Mouse (Mus musculus) layer of hippocampus, adult 6 months (tissue): ENCODE data around the gene Olfr1052. TPM values are rescaled to one million over a fixed set of nuclear protein-coding genes. Genes with fewer than 3 reads are reported as not detected.

Experiments
- long read RNA-seq, 2 experiments: library from polyadenylated mRNA; unstranded; transcript quantifications; one replicate each; pipeline ENCODE4 v2.0.0; 2019 to 2020
- polyA plus RNA-seq: library from polyadenylated mRNA; unstranded; fragments of <200 nt; fragmentation: Nextera tagmentation; gene quantifications from 2 replicates; pipeline ENCODE4 v1.2.3, GENCODE M21; 2021

Gene Olfr1052
- not detected in 2 replicates for polyA plus RNA-seq
- long read RNA-seq, experiment 1: 0 reads
- long read RNA-seq, experiment 2: 0 reads

DNA sequence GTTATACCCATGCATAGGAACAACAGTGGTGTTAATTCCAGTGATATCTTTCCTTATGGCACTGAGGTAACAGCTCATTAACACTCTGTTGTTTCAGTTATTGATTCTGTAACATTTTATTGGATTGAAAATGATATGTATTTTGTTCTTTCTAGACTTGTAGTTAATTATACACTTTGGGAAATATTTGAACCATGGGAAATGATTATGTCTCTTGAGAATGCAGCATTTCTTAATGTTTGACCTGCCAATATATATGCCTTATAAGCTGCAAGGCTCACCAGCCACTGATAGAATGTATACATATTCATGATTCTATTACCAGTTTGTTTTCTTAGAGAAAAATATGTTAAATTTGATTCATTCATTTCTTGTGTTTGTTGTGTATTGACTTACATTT lies at the start of gene Olfr1052:
Gene Olfr1052 (plus strand): TSS at position 301 of the 400 bp plus-strand sequence.

DNA sequence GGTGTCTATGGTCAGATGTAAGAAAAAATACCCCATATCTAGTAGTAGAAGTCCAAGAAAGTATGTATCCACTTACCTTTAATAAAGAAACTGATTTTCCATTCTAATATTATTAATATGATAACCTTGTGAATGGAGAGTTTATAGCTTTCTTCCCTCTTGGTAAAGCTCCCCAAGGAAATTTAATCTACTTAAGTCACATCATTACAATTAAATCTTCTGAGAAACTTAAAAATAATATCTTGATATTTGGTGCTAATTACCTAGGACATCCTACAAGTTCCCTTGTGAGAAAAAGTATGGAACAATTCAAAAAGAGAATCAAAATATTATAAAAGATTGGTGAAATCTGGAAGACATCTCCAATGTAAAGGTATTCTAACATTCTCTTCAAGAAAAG lies 34.0 kb upstream of the Olfr1052 start, which contains the start of gene Olfr1049:
Gene Olfr1049 (minus strand): TSS at position 101 of the 400 bp plus-strand sequence.

DNA sequence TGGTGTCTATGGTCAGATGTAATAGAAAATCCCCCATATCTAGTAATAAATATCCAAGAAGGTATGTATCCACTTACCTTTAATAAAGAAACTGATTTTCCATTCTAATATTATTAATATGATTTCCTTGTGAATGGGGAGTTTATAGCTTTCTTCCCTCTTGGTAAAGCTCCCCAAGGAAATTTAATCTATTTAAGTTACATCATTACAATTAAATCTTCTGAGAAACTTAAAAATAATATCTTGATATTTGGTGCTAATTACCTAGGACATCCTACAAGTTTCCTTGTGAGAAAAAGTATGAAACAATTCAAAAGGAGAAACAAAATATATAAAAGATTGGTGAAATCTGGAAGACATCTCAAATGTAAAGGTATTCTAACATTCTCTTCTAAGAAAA lies 13.3 kb upstream of the Olfr1052 start, which contains the start of gene Olfr1051:
Gene Olfr1051 (minus strand): TSS at position 101 of the 400 bp plus-strand sequence.

DNA sequence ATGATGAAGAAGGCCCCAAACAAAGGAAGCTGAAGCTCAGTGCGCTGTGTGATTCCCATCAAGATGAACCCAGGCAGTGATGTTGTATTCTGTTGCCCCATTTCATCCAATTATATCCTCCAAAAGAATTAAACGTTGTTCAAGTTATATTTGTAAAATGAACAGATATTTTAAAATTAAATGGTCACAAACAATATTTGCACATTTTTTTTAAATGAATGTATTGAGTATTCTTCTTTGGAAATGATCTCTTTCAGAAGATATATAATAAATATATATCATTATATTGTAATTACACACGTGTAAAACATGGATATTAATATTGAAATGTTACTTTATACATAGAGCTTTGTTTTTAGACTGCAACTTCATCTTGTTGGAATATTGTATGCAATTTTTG lies 22.9 kb downstream of the Olfr1052 start, which contains the start of gene Olfr1053:
Gene Olfr1053 (minus strand): TSS at position 101 of the 400 bp plus-strand sequence.

DNA sequence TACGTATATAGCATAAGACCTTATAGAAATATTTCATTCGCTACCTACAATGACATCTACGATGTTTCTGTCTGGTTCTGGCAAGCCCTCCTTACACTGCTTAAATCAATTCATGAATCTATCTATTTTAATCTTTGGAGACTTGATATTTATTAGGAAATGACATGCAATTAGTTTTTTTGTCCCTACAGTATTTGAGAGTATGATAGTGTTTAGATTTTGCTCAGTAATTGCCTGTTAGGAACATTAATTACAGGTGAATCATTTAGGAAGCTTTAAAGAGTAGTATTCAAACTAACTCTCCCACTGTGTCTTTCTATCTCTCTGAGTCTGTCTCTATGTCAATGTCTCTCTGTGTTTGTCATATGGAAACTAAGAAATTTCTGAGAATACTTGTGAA lies 43.1 kb downstream of the Olfr1052 start, which contains the start of gene Olfr1054:
Gene Olfr1054 (minus strand): TSS at position 101 of the 400 bp plus-strand sequence.

Other genes with a start within 250 kb of the Olfr1052 start
- gene Olfr1034, start 246.6 kb upstream of the Olfr1052 start, polyA plus RNA-seq: not detected in 2 replicates
- gene Olfr1036, start 218.5 kb upstream of the Olfr1052 start, polyA plus RNA-seq: not detected in 2 replicates
- not detected in 2 replicates for gene Olfr1037, start 205.1 kb upstream of the Olfr1052 start, polyA plus RNA-seq
- gene Olfr1039, start 156.5 kb upstream of the Olfr1052 start, polyA plus RNA-seq: not detected in 2 replicates
- not detected in 2 replicates for gene Olfr1040, start 145.7 kb upstream of the Olfr1052 start, polyA plus RNA-seq
- gene Olfr1042, start 130.6 kb upstream of the Olfr1052 start, polyA plus RNA-seq: not detected in 2 replicates
- gene Olfr1043, start 124.9 kb upstream of the Olfr1052 start, polyA plus RNA-seq: not detected in 2 replicates
- gene Olfr1044, start 114.6 kb upstream of the Olfr1052 start, polyA plus RNA-seq: not detected in 2 replicates
- not detected in 2 replicates for gene Olfr52, start 106.8 kb upstream of the Olfr1052 start, polyA plus RNA-seq
- not detected in 2 replicates for gene Olfr1045, start 89.4 kb upstream of the Olfr1052 start, polyA plus RNA-seq
- not detected in 2 replicates for gene Olfr1046, start 73.1 kb upstream of the Olfr1052 start, polyA plus RNA-seq
- not detected in 2 replicates for gene Olfr1047, start 61.1 kb upstream of the Olfr1052 start, polyA plus RNA-seq
- not detected in 2 replicates for gene Olfr1048, start 52.2 kb upstream of the Olfr1052 start, polyA plus RNA-seq
- gene Olfr1049, start 34.1 kb upstream of the Olfr1052 start, polyA plus RNA-seq: not detected in 2 replicates
- gene Olfr1051, start 13.4 kb upstream of the Olfr1052 start, polyA plus RNA-seq: not detected in 2 replicates
- gene Olfr1053, start 22.8 kb downstream of the Olfr1052 start, polyA plus RNA-seq: not detected in 2 replicates
- gene Olfr1054, start 43.0 kb downstream of the Olfr1052 start, polyA plus RNA-seq: not detected in 2 replicates
- not detected in 2 replicates for gene Olfr1055, start 57.8 kb downstream of the Olfr1052 start, polyA plus RNA-seq
- not detected in 2 replicates for gene Olfr1056, start 70.0 kb downstream of the Olfr1052 start, polyA plus RNA-seq
- gene Olfr1057, start 85.9 kb downstream of the Olfr1052 start, polyA plus RNA-seq: not detected in 2 replicates
- not detected in 2 replicates for gene Olfr1058, start 96.1 kb downstream of the Olfr1052 start, polyA plus RNA-seq
- gene Olfr1061, start 121.6 kb downstream of the Olfr1052 start, polyA plus RNA-seq: not detected in 2 replicates
- not detected in 2 replicates for gene Olfr1062, start 134.3 kb downstream of the Olfr1052 start, polyA plus RNA-seq
- gene Olfr1065, start 158.1 kb downstream of the Olfr1052 start, polyA plus RNA-seq: not detected in 2 replicates
- gene Olfr1066, start 163.8 kb downstream of the Olfr1052 start, polyA plus RNA-seq: not detected in 2 replicates
- gene Olfr228, start 194.9 kb downstream of the Olfr1052 start, polyA plus RNA-seq: not detected in 2 replicates
- not detected in 2 replicates for gene Olfr1076, start 216.0 kb downstream of the Olfr1052 start, polyA plus RNA-seq